Mouse (Mus musculus) lung, embryonic 15.5 days (tissue): ENCODE data around the gene Dlx4. TPM values are rescaled to one million over a fixed set of nuclear protein-coding genes. Genes with fewer than 3 reads are reported as not detected.

ENCODE experiments used
- ATAC-seq: fragments of 200-750 bp; cut with Nextera tagmentation; 2 replicates; pipeline ENCODE4 v1.8.0; 2017; ENCODE audit warnings: moderate number of reproducible peaks, borderline replicate concordance; ENCODE audit not compliant: low FRiP score, low TSS enrichment; ENCODE audit errors: extremely low read depth
- H3K27ac ChIP-seq: fragments of 300-500 bp; sonication (generic); 2 replicates; pipeline ENCODE4 v1.5.1; 2015; ENCODE audit warnings: moderate library complexity, mild to moderate bottlenecking, inconsistent platforms
- H3K27me3 ChIP-seq: fragments of 300-500 bp; sonication (generic); 2 replicates; pipeline ENCODE4 v1.6.1; 2015; ENCODE audit warnings: inconsistent platforms
- H3K36me3 ChIP-seq: fragments of 300-500 bp; sonication (generic); 2 replicates; pipeline ENCODE4 v1.6.1; 2015; ENCODE audit warnings: inconsistent platforms
- H3K4me1 ChIP-seq: fragments of 300-500 bp; sonication (generic); 2 replicates; pipeline ENCODE4 v1.6.1; 2015; ENCODE audit warnings: inconsistent platforms
- H3K4me2 ChIP-seq: fragments of 300-500 bp; sonication (generic); 2 replicates; pipeline ENCODE4 v1.6.1; 2015; ENCODE audit warnings: inconsistent platforms, mild to moderate bottlenecking, moderate library complexity
- H3K4me3 ChIP-seq: fragments of 300-500 bp; sonication (generic); 2 replicates; pipeline ENCODE4 v1.5.1; 2015; ENCODE audit warnings: mild to moderate bottlenecking, inconsistent platforms
- H3K9ac ChIP-seq: fragments of 300-500 bp; sonication (generic); 2 replicates; pipeline ENCODE4 v1.6.1; 2015; ENCODE audit warnings: inconsistent platforms
- H3K9me3 ChIP-seq: fragments of 300-500 bp; sonication (generic); 2 replicates; pipeline ENCODE4 v1.6.1; 2016; ENCODE audit warnings: inconsistent platforms
- WGBS: fragments of 180-500 bp; shearing (Covaris S2); methylation state at CpG from one replicate; pipeline ENCODE4 v1.1.7; 2015; 5-methylcytosine and 5-hydroxymethylcytosine counted together
- polyA plus RNA-seq: library from polyadenylated mRNA; unstranded; fragments of >200 nt; fragmentation: Nextera tagmentation; extraction: Ambion mirVana; gene quantifications from 2 replicates; pipeline ENCODE4 v1.2.1, GENCODE M21; 2015

Dlx4 gene
- polyA plus RNA-seq, 1 experiment from 2014 or later: 0.41 TPM

- Histone ChIP-seq H3K4me3 (peak within 1 kb of the TSS; percentile 41), H3K4me1 (peaks cover 28% of the 10 kb centered on the region), H3K9ac (peak within 1 kb of the TSS; percentile 34; the same call in 1 of the 2 replicates), H3K36me3 (no peaks in the 10 kb centered on the region), H3K27ac (no peak within 1 kb of the TSS), H3K9me3 (no peaks in the 10 kb centered on the region), H3K27me3 (peaks cover 72% of the 10 kb centered on the region), H3K4me2 (peak within 1 kb of the TSS; percentile 90)
- ATAC-seq: peak; percentile 25; the same call in 1 of the 2 replicates
- WGBS: under 1% methylated on average over 55 of the region's 55 CpGs
These were observed 26.0 kb downstream of the Dlx4 start, which contains the start of gene Dlx3 for GRCm38 (mm10) chr11:95119990-95120632. Gene Dlx3, plus strand, starts transcription at chr11:95120119.

GRCm38 (mm10) chr11:95118505-95118904 is 27.6 kb downstream of the Dlx4 start:
- Histone ChIP-seq H3K9ac (no peak overlapping the region), H3K27ac (no peak overlapping the region), H3K36me3 (no peaks in the 10 kb centered on the region), H3K4me2 (no peak overlapping the region), H3K27me3 (peaks cover 60% of the 10 kb centered on the region), H3K4me1 (peaks cover 28% of the 10 kb centered on the region), H3K9me3 (no peaks in the 10 kb centered on the region), H3K4me3 (no peak overlapping the region)
- no peak for ATAC-seq
- WGBS: 3% methylated on average over 8 of the region's 8 CpGs

GRCm38 (mm10) chr11:95117030-95117429 is 29.0 kb downstream of the Dlx4 start:
- Histone ChIP-seq H3K4me1 (peaks cover 28% of the 10 kb centered on the region), H3K27me3 (peaks cover 45% of the 10 kb centered on the region)

GRCm38 (mm10) chr11:95110081-95110480 is 36.0 kb downstream of the Dlx4 start:
- H3K27ac ChIP-seq: no peak overlapping the region
- no peaks in the 10 kb centered on the region for H3K36me3 ChIP-seq
- H3K27me3 ChIP-seq: no peaks in the 10 kb centered on the region; the same call in 1 of the 2 replicates
- no peak overlapping the region for H3K4me2 ChIP-seq
- WGBS: 84% methylated on average over 7 of the region's 7 CpGs
- ATAC-seq: no peak
- H3K4me1 ChIP-seq: peaks cover 17% of the 10 kb centered on the region
- H3K9ac ChIP-seq: no peak overlapping the region
- H3K9me3 ChIP-seq: no peaks in the 10 kb centered on the region
- H3K4me3 ChIP-seq: no peak overlapping the region

More at GRCm38 (mm10) chr11:95117030-95117429, 29.0 kb downstream of the Dlx4 start:
- no peak overlapping the region for H3K9ac ChIP-seq
- no peak overlapping the region for H3K4me2 ChIP-seq
- WGBS: 2% methylated on average over 6 of the region's 6 CpGs
- peak; percentile 41; the same call in 1 of the 2 replicates for ATAC-seq
- no peaks in the 10 kb centered on the region for H3K9me3 ChIP-seq
- no peak overlapping the region for H3K27ac ChIP-seq
- no peaks in the 10 kb centered on the region for H3K36me3 ChIP-seq
- no peak overlapping the region for H3K4me3 ChIP-seq

- Histone ChIP-seq H3K9me3 (no peaks in the 10 kb centered on the region), H3K27ac (no peak overlapping the region), H3K4me3 (no peak overlapping the region), H3K27me3 (no peaks in the 10 kb centered on the region), H3K4me2 (no peak overlapping the region), H3K36me3 (no peaks in the 10 kb centered on the region), H3K4me1 (peaks cover 26% of the 10 kb centered on the region), H3K9ac (no peak overlapping the region)
- WGBS: 91% methylated on average over 2 of the region's 2 CpGs
- no peak for ATAC-seq
These were observed 37.1 kb downstream of the Dlx4 start for GRCm38 (mm10) chr11:95109000-95109399.

- WGBS: 29% methylated on average over 23 of the region's 23 CpGs
- no peaks in the 10 kb centered on the region for H3K36me3 ChIP-seq
- H3K4me2 ChIP-seq: no peak overlapping the region
- no peaks in the 10 kb centered on the region for H3K27me3 ChIP-seq
- 0 out of 2 replicates have a peak, but pooled peaks have one; percentile 19 for ATAC-seq
- no peak overlapping the region for H3K4me3 ChIP-seq
- H3K27ac ChIP-seq: 0 out of 2 replicates have a peak overlapping the region, but pooled peaks have one; percentile 73
- H3K9me3 ChIP-seq: no peaks in the 10 kb centered on the region
- no peak overlapping the region for H3K9ac ChIP-seq
- peaks cover 36% of the 10 kb centered on the region for H3K4me1 ChIP-seq
These were observed 39.4 kb downstream of the Dlx4 start for GRCm38 (mm10) chr11:95106440-95107236.

- Histone ChIP-seq H3K4me2 (peak overlapping the region; percentile 56), H3K27ac (peak overlapping the region; percentile 73), H3K9me3 (no peaks in the 10 kb centered on the region), H3K4me3 (peak overlapping the region; percentile 26), H3K9ac (no peak overlapping the region; the same call in 1 of the 2 replicates), H3K36me3 (no peaks in the 10 kb centered on the region), H3K4me1 (peaks cover 48% of the 10 kb centered on the region), H3K27me3 (no peaks in the 10 kb centered on the region)
- ATAC-seq: peak; percentile 63
- 6% methylated on average over 25 of the region's 25 CpGs for WGBS
These were observed 40.7 kb downstream of the Dlx4 start for GRCm38 (mm10) chr11:95105274-95105874.

GRCm38 (mm10) chr11:95104266-95104665 is 41.8 kb downstream of the Dlx4 start:
- Histone ChIP-seq H3K4me1 (peaks cover 49% of the 10 kb centered on the region), H3K4me3 (no peak overlapping the region), H3K9me3 (no peaks in the 10 kb centered on the region), H3K27ac (no peak overlapping the region), H3K36me3 (no peaks in the 10 kb centered on the region), H3K27me3 (no peaks in the 10 kb centered on the region), H3K9ac (no peak overlapping the region), H3K4me2 (peak overlapping the region; percentile 56)
- 26% methylated on average over 6 of the region's 6 CpGs for WGBS
- no peak for ATAC-seq

GRCm38 (mm10) chr11:95102161-95102904 is 43.7 kb downstream of the Dlx4 start:
- H3K4me2 ChIP-seq: no peak overlapping the region
- no peaks in the 10 kb centered on the region for H3K27me3 ChIP-seq
- H3K4me1 ChIP-seq: peaks cover 65% of the 10 kb centered on the region
- ATAC-seq: no peak
- H3K27ac ChIP-seq: no peak overlapping the region
- WGBS: 75% methylated on average over 19 of the region's 19 CpGs
- H3K36me3 ChIP-seq: no peaks in the 10 kb centered on the region
- no peak overlapping the region for H3K9ac ChIP-seq
- no peaks in the 10 kb centered on the region for H3K9me3 ChIP-seq
- H3K4me3 ChIP-seq: no peak overlapping the region

- Histone ChIP-seq H3K4me1 (peaks cover 71% of the 10 kb centered on the region), H3K4me3 (no peak overlapping the region), H3K9ac (no peak overlapping the region), H3K27ac (no peak overlapping the region), H3K27me3 (no peaks in the 10 kb centered on the region), H3K36me3 (no peaks in the 10 kb centered on the region), H3K9me3 (no peaks in the 10 kb centered on the region), H3K4me2 (no peak overlapping the region)
- WGBS: 21% methylated on average over 16 of the region's 16 CpGs
- no peak for ATAC-seq
These were observed 44.8 kb downstream of the Dlx4 start for GRCm38 (mm10) chr11:95101071-95101788.

- Histone ChIP-seq H3K9ac (no peak overlapping the region), H3K9me3 (no peaks in the 10 kb centered on the region), H3K4me1 (peaks cover 71% of the 10 kb centered on the region), H3K27me3 (no peaks in the 10 kb centered on the region), H3K27ac (no peak overlapping the region), H3K36me3 (no peaks in the 10 kb centered on the region), H3K4me2 (no peak overlapping the region), H3K4me3 (no peak overlapping the region)
- no peak for ATAC-seq
- WGBS: 49% methylated on average over 3 of the region's 3 CpGs
These were observed 45.7 kb downstream of the Dlx4 start for GRCm38 (mm10) chr11:95100393-95100792.
